Mouse (Mus musculus) neutrophil, adult 59 days (primary cell): ENCODE data around the gene Gm21650. TPM values are rescaled to one million over a fixed set of nuclear protein-coding genes. Genes with fewer than 3 reads are reported as not detected.

Experiments used
- total RNA-seq, 2 experiments: library from RNA; stranded (reverse); gene quantifications; 1 replicate in 1 of 2; 2 replicates in 1 of 2; pipeline ENCODE4 v1.2.4; 2023

Gm21650 gene
- total RNA-seq = not detected

DNA sequence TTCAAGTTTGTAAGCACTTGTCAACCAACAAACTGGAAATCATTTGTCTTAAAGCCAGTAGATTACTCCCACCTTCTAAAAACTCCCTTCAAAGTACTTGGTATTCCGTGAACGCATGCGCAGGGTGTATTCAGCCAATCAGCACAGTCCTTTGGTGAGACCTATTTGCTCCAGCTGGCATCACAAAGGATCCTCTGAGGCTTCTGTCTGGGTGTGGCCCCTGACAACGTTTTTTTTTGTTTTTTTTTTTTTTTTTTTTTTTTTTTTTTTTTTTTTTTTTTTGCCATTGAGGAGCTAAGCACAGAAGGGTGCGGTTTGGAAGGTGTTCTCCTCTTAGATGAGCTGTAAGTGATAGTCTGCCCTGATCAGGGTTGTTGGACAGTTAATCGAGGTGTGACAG, at the start of gene Gm21650:
Gene Gm21650 (plus strand): TSS at position 301 of the 400 bp plus-strand sequence.

